Mouse (Mus musculus): ENCODE measurements around the gene Cyp2s1.

GRCm38 (mm10) chr7:25789129-25789440, 27.6 kb downstream of the Cyp2s1 start:
- TF ChIP-seq MAZ (IDR thresholded peaks at IDR 0.05; ENCODE audit: low read depth, low read length) = no peak
- no peak for TF ChIP-seq RCOR1 (conservative IDR thresholded peaks at IDR 0.05; ENCODE audit: low read depth, low read length)
- TF ChIP-seq MEF2A (IDR thresholded peaks at IDR 0.05; ENCODE audit: borderline replicate concordance, low read depth, low read length) = no peak
- TF ChIP-seq JUN (IDR thresholded peaks at IDR 0.05; ENCODE audit: insufficient read depth, low read depth, low read length) = no peak
- no peak for TF ChIP-seq EP300 (IDR thresholded peaks at IDR 0.05; ENCODE audit: low read length)
- no peak for TF ChIP-seq CTCF (conservative IDR thresholded peaks at IDR 0.05 in 1 of 2, IDR thresholded peaks at IDR 0.05 in 1 of 2; ENCODE audit: low read depth in 2 of 2, low read length in 2 of 2)
- no peak for TF ChIP-seq HCFC1 (IDR thresholded peaks at IDR 0.05; ENCODE audit: low read depth, low read length)
- no peak for TF ChIP-seq E2F4 (IDR thresholded peaks at IDR 0.05; ENCODE audit: insufficient replicate concordance, low read depth, low read length)
- no peak for TF ChIP-seq MAFK (IDR thresholded peaks at IDR 0.05; ENCODE audit: insufficient replicate concordance, low read length)
- TF ChIP-seq POLR2A (IDR thresholded peaks at IDR 0.05; ENCODE audit: low read depth, low read length) = no peak
